Mouse (Mus musculus) cerebellum, postnatal 10 days (tissue): ENCODE measurements around the gene Fut4.
"Not testable (repeated sequence)": the region's sequence is repeated elsewhere in the genome, so short reads cannot be mapped to it uniquely, and the experiment has no call there.

Experiments
- DNase-seq, 2 experiments: peaks; one replicate each; pipeline ENCODE4 v3.0.0; 2021; ENCODE audit warnings: mixed read lengths in 2 of 2

The Fut4 gene

GRCm38 (mm10) chr9:14724755-14725420 lies 27.3 kb downstream of the Fut4 start:
- no peak for DNase-seq

- DNase-seq: no peak
Observed at GRCm38 (mm10) chr9:14721610-14722009, 30.6 kb downstream of the Fut4 start.

- no peak for DNase-seq
Observed at GRCm38 (mm10) chr9:14720384-14720783, 31.8 kb downstream of the Fut4 start.

GRCm38 (mm10) chr9:14718332-14718691 lies 33.9 kb downstream of the Fut4 start:
- DNase-seq: no peak

GRCm38 (mm10) chr9:14717689-14718331 lies 34.4 kb downstream of the Fut4 start:
- DNase-seq: peak; percentile 24 to 39

GRCm38 (mm10) chr9:14715258-14715657 lies 36.9 kb downstream of the Fut4 start:
- DNase-seq: no peak

GRCm38 (mm10) chr9:14710910-14711309 lies 41.3 kb downstream of the Fut4 start:
- DNase-seq: no peak

GRCm38 (mm10) chr9:14705321-14706162 lies 46.7 kb downstream of the Fut4 start:
- no peak for DNase-seq

- not testable (repeated sequence) for DNase-seq
Observed at GRCm38 (mm10) chr9:14700795-14701194, 51.4 kb downstream of the Fut4 start.

- DNase-seq: no peak
Observed at GRCm38 (mm10) chr9:14699288-14699640, 52.9 kb downstream of the Fut4 start.

- DNase-seq: peak; percentile 92 to 95
Observed at GRCm38 (mm10) chr9:14698582-14699287, 53.5 kb downstream of the Fut4 start.
